Mouse (Mus musculus): ENCODE measurements around the gene Trpc4ap.
"Not testable (repeated sequence)": the region's sequence is repeated elsewhere in the genome, so short reads cannot be mapped to it uniquely, and the experiment has no call there.

DNA sequence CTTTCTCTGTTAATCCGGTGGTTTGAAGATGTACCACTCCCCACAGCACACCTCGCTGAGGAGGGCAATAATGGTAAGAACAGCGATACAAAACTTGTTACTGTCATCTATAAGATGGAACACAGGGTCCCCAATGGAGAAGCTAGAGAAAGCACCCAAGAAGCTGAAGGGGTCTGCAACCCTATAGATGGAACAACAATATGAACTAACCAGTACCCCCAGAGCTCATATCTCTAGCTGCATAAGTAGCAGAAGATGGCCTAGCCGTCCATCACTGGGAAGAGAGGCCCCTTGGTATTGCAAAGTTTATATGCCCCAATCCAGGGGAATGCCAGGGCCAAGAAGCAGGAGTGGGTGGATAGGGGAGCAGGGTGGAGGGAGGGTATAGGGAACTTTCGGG is 43.6 kb upstream of the Trpc4ap start, which contains the start of gene Gm17581:
- TF ChIP-seq CTCF (IDR thresholded peaks at IDR 0.05; ENCODE audit: control insufficient read depth, insufficient read depth, low read length); POLR2A (IDR thresholded peaks at IDR 0.05; ENCODE audit: borderline replicate concordance, control insufficient read depth, low read depth, low read length): not testable (repeated sequence)
